Mouse (Mus musculus) right cerebral cortex, postnatal 10 days (tissue): Measurements from ENCODE around the gene Aoc1.

Experiments
- DNase-seq, 2 experiments: peaks; one replicate each; pipeline ENCODE4 v3.0.0; 2021; ENCODE audit warnings: low spot score in 2 of 2

The Aoc1 gene

DNA sequence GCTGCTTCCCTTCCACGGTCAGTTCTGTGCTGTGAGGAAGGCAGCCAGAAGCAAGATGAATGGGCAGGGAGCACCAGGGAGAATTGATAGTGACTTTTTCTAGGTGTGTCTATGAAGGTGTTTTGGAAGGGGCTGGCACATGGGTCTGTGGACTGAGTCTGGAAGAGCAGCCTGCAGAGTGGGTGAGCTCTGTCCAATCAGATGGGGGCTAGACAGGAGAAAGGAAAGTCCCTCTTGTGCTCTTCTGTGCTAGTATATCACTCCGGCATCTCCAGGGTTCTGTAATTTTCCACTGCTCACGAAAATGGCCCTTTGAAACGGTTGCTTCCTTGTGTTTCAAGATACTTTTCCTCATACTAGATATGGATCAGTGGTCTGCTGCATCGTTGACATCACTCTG lies at the start of gene Aoc1:
TSS of gene Aoc1 (plus strand) at position 301 of the 400 bp plus-strand sequence.
- DNase-seq: no peak

DNA sequence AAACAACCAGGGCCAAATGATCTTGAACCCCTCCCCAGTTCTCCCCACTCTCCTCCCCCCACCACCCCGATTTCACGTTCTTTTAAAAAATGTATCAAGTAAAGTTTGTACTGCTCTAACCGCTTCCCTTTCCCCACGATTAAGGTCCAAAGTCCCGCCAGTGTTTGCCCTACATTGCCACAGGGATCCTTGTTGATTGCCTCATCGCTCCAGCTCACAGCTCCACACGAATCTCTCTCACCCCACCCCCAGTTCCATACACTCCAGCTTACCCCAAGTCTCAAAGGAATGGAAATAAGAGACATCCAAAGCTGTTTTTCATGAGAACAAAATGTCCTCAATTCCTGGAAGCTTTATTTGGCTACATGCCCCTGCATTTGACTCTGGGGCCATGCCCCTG lies 47.7 kb upstream of the Aoc1 start:
- DNase-seq: no peak

- DNase-seq: no peak
Measured at GRCm38 (mm10) chr6:48828976-48829375, 43.7 kb upstream of the Aoc1 start.

- no peak for DNase-seq
Measured at GRCm38 (mm10) chr6:48829651-48830050, 43.0 kb upstream of the Aoc1 start.

DNA sequence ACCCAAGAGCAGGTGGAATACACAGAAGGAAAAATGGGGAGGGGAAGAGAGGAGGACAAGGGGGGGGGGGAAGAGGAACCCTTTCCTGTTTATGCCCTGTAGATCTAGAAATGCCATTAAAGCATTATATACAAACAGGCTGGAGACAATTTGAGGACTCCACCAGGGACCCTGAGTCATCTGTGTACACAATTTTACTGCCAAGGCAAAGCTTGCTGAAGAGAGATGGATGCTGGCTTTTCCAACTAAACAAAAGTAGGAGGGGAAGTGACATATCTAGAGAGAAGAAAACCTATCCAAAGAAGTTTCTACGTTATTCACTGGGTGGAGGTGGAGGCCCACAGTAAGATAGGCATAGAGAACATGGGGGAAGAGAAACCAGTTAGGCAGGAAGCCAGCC lies 42.5 kb upstream of the Aoc1 start:
- DNase-seq: no peak

DNA sequence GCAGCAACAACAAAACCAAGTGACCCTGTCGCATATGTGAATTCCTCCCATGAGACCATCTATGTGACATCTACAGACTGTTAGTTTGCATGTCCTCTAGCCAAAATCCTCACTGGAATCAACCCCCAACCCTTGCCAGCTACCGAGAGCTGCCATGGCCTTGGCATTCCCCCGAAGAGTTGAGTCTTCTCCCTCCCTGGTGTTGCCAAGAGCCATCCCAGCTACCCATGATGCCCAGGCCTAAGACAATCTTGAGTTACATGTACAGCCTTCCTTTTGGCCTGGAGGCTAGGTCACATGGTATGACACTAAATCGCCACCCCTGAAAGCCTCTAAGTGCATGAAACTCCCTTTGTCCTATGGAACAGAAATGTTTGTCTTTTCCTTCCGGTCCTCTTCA lies 41.6 kb upstream of the Aoc1 start:
- DNase-seq: no peak

DNA sequence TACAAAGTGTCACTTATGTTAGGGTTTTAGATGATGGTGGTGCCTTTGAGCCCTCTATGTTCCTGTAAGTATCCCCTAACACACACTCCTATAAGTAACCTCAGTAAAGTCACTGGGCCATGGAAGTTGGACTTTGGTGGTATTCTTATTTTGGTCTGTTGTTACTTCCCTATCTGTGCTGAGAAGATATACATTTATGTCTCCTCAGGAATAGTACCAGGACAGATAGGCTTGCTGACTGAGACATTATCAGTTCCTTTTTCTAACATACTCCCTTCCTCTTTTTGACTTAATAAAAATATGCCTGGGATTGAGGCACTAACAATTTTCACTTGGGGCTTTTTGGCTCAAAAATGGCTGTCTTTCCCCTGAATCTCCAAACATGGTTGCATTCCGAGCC lies 40.3 kb upstream of the Aoc1 start:
- no peak for DNase-seq

DNA sequence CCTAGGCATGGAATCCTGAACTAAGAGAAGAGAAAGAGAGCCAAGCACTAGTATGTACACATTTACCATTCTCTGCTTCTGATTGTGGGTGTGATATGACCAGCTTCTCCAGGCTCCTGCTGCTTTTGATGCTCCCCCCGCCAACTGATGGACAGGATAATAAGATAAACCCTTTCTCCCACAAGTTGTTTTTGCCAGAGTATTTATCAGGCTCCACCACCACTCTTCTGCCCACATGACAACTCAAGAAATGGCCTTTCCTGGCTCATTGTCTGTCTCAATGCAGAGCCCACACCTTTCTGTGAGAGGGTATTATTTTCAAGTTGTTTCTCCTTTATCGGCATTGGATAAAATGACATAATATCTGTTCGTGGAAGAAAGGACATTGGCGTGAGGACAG lies 39.2 kb upstream of the Aoc1 start:
- DNase-seq: no peak

GRCm38 (mm10) chr6:48835241-48835640 lies 37.5 kb upstream of the Aoc1 start:
- no peak for DNase-seq

DNA sequence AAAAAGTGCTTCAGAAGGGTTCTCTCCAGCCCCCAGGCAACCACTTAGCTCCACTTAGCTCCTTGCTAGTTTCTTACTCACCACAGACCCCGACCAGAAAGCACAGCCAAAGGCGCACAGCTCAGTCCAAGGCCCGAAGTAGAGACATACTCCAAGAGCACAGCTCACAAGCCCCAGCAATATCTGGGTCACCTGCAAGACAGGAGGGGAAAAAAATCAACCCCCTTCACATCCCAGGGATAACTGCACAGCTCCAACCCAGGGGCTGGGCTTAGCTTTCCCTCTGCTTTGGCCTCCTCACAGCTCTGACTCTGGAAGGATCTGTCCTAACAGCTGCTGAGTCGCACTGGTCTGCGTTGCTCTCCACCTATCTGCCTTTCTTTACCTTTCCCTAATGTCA lies 36.5 kb upstream of the Aoc1 start:
- DNase-seq: no peak

GRCm38 (mm10) chr6:48837516-48837915 lies 35.2 kb upstream of the Aoc1 start:
- DNase-seq: no peak

GRCm38 (mm10) chr6:48838321-48839080 lies 34.2 kb upstream of the Aoc1 start:
- no peak for DNase-seq

DNA sequence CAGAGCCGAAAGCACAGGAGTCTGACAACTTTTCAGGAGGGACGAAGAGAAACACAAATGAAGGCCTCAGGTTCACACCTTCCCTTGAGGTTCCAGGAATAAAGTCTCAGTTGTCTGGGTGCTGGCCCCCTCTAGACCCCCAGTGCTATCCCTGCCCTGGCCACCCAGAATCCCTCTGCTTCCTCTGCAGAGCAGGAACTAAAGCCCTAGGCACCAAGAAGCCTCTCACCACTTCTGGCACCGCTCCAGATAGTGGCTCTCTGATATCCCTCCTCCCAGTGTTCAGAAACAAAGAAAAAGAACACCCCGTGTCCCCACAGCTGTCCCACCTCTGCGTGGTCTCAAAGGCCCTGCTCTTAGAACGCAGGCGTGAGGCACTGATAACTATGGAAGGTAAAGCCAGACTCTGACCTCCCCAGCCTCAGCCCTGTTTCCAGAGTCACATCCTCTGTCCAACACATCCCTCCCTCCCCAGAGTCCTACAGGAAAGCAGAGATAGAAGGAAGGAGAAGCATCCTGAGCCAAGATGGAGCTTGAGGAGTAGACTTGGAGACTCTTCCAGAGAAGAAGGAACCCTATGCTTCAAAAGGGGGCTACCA lies 32.2 kb upstream of the Aoc1 start, which contains the start of gene Tmem176a:
TSS of gene Tmem176a (plus strand) at position 549 of the 599 bp plus-strand sequence.
- peak; percentile 45 to 59 for DNase-seq

DNA sequence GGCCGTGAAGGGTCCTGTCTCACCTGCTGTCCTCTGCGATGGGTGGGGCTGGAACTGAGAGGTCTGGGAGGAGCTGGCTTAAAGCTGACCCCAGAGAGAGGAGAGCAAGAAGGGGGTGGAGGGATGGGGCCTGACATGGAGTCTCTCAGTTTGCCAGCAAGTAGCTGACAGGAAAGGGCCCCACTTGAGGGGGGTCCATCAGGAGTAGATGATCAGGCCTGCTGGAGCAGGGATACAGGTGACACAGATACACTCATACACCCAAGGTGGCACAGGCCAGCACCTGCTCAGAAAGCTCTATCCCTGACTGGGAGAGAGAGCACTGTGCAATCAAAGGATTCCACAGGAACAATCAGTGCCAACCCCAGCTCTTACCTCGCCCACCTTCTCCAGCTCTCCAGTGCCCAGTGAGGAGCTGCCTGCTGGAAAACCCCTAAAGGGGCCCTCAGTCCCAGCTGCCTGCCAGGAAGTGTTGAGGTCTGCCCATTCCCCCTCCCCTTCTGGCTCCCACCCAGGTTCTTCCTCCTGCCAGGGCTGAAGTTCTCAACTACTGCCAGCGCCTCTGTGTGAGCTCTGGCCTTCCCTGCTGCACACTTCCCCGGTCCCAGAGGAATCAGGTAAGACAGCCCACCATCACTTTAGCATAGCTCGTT lies 31.6 kb upstream of the Aoc1 start, which contains the start of gene Tmem176b:
TSS of gene Tmem176b (minus strand) at position 524 of the 653 bp plus-strand sequence.
- DNase-seq: peak; percentile 94

GRCm38 (mm10) chr6:48842111-48842842 lies 30.4 kb upstream of the Aoc1 start:
- peak in 1 of 2 experiments; percentile 36 for DNase-seq

GRCm38 (mm10) chr6:48845086-48845485 lies 27.6 kb upstream of the Aoc1 start:
- DNase-seq: no peak

GRCm38 (mm10) chr6:48851820-48852491 lies 20.7 kb upstream of the Aoc1 start:
- DNase-seq: no peak

DNA sequence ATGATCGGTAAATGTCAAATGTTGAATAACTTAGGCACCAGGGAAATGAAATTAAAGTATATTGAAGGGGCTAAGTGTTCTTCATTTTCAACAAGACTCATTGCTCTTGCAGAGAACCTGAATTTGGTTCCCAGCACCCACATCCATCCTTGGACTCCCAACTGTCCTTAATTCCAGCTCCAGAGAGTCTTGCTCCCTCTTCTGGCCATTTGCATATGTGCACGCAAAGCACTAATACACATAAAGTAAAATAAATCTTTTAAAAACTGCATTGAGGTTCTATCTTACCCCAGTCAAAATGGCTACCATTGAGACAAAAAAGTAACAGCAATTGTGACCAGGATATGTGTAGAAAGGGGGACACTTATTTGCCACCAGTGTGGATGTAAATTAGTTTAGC lies 18.5 kb upstream of the Aoc1 start:
- no peak for DNase-seq

- no peak for DNase-seq
Measured at GRCm38 (mm10) chr6:48857613-48858302, 14.9 kb upstream of the Aoc1 start.

- DNase-seq: peak; percentile 42 to 75
Measured at GRCm38 (mm10) chr6:48860130-48860815, 12.4 kb upstream of the Aoc1 start.
